Mouse (Mus musculus): Measurements from ENCODE around the gene Hoxa10. TPM values are rescaled to one million over a fixed set of nuclear protein-coding genes. Genes with fewer than 3 reads are reported as not detected.

Hoxa10 gene
- polyA plus RNA-seq, 1 experiment: not detected

- no peaks in the 10 kb centered on the region for H3K4me1 ChIP-seq (ENCODE audit: control insufficient read depth, insufficient read depth, low read length)
- H3K36me3 ChIP-seq (ENCODE audit: control insufficient read depth, insufficient read depth, low read length, poor library complexity, severe bottlenecking): no peaks in the 10 kb centered on the region
- H3K9ac ChIP-seq (ENCODE audit: low read depth, poor library complexity, severe bottlenecking): no peak overlapping the region
- no peak for TF ChIP-seq CTCF (IDR thresholded peaks at IDR 0.05; ENCODE audit: low read depth, low read length)
- no peak for TF ChIP-seq POLR2A (IDR thresholded peaks at IDR 0.05; ENCODE audit: insufficient read depth, low read length)
- no peak for TF ChIP-seq EP300 (IDR thresholded peaks at IDR 0.05; ENCODE audit: insufficient read depth, low read depth, low read length)
- no peaks in the 10 kb centered on the region for H3K9me3 ChIP-seq (replicated peaks; ENCODE audit: control insufficient read depth, insufficient read depth, low read length, poor library complexity, severe bottlenecking)
- no peak overlapping the region for H3K4me3 ChIP-seq (ENCODE audit: low read depth, low read length)
- peaks cover 26% of the 10 kb centered on the region for H3K27me3 ChIP-seq (ENCODE audit: control insufficient read depth, insufficient read depth, low read length, poor library complexity, severe bottlenecking)
- H3K27ac ChIP-seq (ENCODE audit: insufficient read depth, low read length): no peak overlapping the region
These were observed 51.5 kb downstream of the Hoxa10 start for GRCm38 (mm10) chr6:52189172-52189591.

GRCm38 (mm10) chr6:52186500-52186899, 54.2 kb downstream of the Hoxa10 start:
- Histone ChIP-seq H3K4me1 (ENCODE audit: control insufficient read depth, insufficient read depth, low read length) (no peaks in the 10 kb centered on the region), H3K36me3 (ENCODE audit: control insufficient read depth, insufficient read depth, low read length, poor library complexity, severe bottlenecking) (no peaks in the 10 kb centered on the region), H3K27ac (ENCODE audit: insufficient read depth, low read length) (no peak overlapping the region), H3K27me3 (ENCODE audit: control insufficient read depth, insufficient read depth, low read length, poor library complexity, severe bottlenecking) (peaks cover 19% of the 10 kb centered on the region), H3K9me3 (replicated peaks; ENCODE audit: control insufficient read depth, insufficient read depth, low read length, poor library complexity, severe bottlenecking) (no peaks in the 10 kb centered on the region), H3K9ac (ENCODE audit: low read depth, poor library complexity, severe bottlenecking) (no peak overlapping the region), H3K4me3 (ENCODE audit: low read depth, low read length) (no peak overlapping the region)
- TF ChIP-seq CTCF (IDR thresholded peaks at IDR 0.05; ENCODE audit: low read depth, low read length) (no peak), EP300 (IDR thresholded peaks at IDR 0.05; ENCODE audit: insufficient read depth, low read depth, low read length) (no peak), POLR2A (IDR thresholded peaks at IDR 0.05; ENCODE audit: insufficient read depth, low read length) (no peak)

- no peak overlapping the region for H3K9ac ChIP-seq (ENCODE audit: low read depth, poor library complexity, severe bottlenecking)
- H3K4me1 ChIP-seq (ENCODE audit: control insufficient read depth, insufficient read depth, low read length): no peaks in the 10 kb centered on the region
- peaks cover 12% of the 10 kb centered on the region for H3K27me3 ChIP-seq (ENCODE audit: control insufficient read depth, insufficient read depth, low read length, poor library complexity, severe bottlenecking)
- no peaks in the 10 kb centered on the region for H3K36me3 ChIP-seq (ENCODE audit: control insufficient read depth, insufficient read depth, low read length, poor library complexity, severe bottlenecking)
- H3K4me3 ChIP-seq (ENCODE audit: low read depth, low read length): no peak overlapping the region
- no peak overlapping the region for H3K27ac ChIP-seq (ENCODE audit: insufficient read depth, low read length)
- TF ChIP-seq POLR2A (IDR thresholded peaks at IDR 0.05; ENCODE audit: insufficient read depth, low read length): no peak
- no peak for TF ChIP-seq CTCF (IDR thresholded peaks at IDR 0.05; ENCODE audit: low read depth, low read length)
- TF ChIP-seq EP300 (IDR thresholded peaks at IDR 0.05; ENCODE audit: insufficient read depth, low read depth, low read length): no peak
- no peaks in the 10 kb centered on the region for H3K9me3 ChIP-seq (replicated peaks; ENCODE audit: control insufficient read depth, insufficient read depth, low read length, poor library complexity, severe bottlenecking)
These were observed 54.8 kb downstream of the Hoxa10 start for GRCm38 (mm10) chr6:52185834-52186233.

- no peak overlapping the region for H3K9ac ChIP-seq (ENCODE audit: low read depth, poor library complexity, severe bottlenecking)
- H3K9me3 ChIP-seq (replicated peaks; ENCODE audit: control insufficient read depth, insufficient read depth, low read length, poor library complexity, severe bottlenecking): no peaks in the 10 kb centered on the region
- H3K36me3 ChIP-seq (ENCODE audit: control insufficient read depth, insufficient read depth, low read length, poor library complexity, severe bottlenecking): no peaks in the 10 kb centered on the region
- no peak overlapping the region for H3K27ac ChIP-seq (ENCODE audit: insufficient read depth, low read length)
- TF ChIP-seq CTCF (IDR thresholded peaks at IDR 0.05; ENCODE audit: low read depth, low read length): no peak
- TF ChIP-seq POLR2A (IDR thresholded peaks at IDR 0.05; ENCODE audit: insufficient read depth, low read length): no peak
- TF ChIP-seq EP300 (IDR thresholded peaks at IDR 0.05; ENCODE audit: insufficient read depth, low read depth, low read length): no peak
- H3K4me1 ChIP-seq (ENCODE audit: control insufficient read depth, insufficient read depth, low read length): no peaks in the 10 kb centered on the region
- peaks cover 13% of the 10 kb centered on the region for H3K27me3 ChIP-seq (ENCODE audit: control insufficient read depth, insufficient read depth, low read length, poor library complexity, severe bottlenecking)
- H3K4me3 ChIP-seq (ENCODE audit: low read depth, low read length): no peak overlapping the region
These were observed 55.4 kb downstream of the Hoxa10 start for GRCm38 (mm10) chr6:52185222-52185621.

GRCm38 (mm10) chr6:52184668-52185067, 56.0 kb downstream of the Hoxa10 start:
- no peaks in the 10 kb centered on the region for H3K4me1 ChIP-seq (ENCODE audit: control insufficient read depth, insufficient read depth, low read length)
- H3K9ac ChIP-seq (ENCODE audit: low read depth, poor library complexity, severe bottlenecking): no peak overlapping the region
- no peaks in the 10 kb centered on the region for H3K9me3 ChIP-seq (replicated peaks; ENCODE audit: control insufficient read depth, insufficient read depth, low read length, poor library complexity, severe bottlenecking)
- H3K4me3 ChIP-seq (ENCODE audit: low read depth, low read length): no peak overlapping the region
- no peaks in the 10 kb centered on the region for H3K36me3 ChIP-seq (ENCODE audit: control insufficient read depth, insufficient read depth, low read length, poor library complexity, severe bottlenecking)
- no peak for TF ChIP-seq POLR2A (IDR thresholded peaks at IDR 0.05; ENCODE audit: insufficient read depth, low read length)
- TF ChIP-seq CTCF (IDR thresholded peaks at IDR 0.05; ENCODE audit: low read depth, low read length): no peak
- TF ChIP-seq EP300 (IDR thresholded peaks at IDR 0.05; ENCODE audit: insufficient read depth, low read depth, low read length): no peak
- H3K27me3 ChIP-seq (ENCODE audit: control insufficient read depth, insufficient read depth, low read length, poor library complexity, severe bottlenecking): peaks cover 17% of the 10 kb centered on the region
- H3K27ac ChIP-seq (ENCODE audit: insufficient read depth, low read length): no peak overlapping the region

GRCm38 (mm10) chr6:52183311-52184080, 57.2 kb downstream of the Hoxa10 start:
- TF ChIP-seq CTCF (IDR thresholded peaks at IDR 0.05; ENCODE audit: low read depth, low read length): no peak
- no peak for TF ChIP-seq EP300 (IDR thresholded peaks at IDR 0.05; ENCODE audit: insufficient read depth, low read depth, low read length)
- no peak for TF ChIP-seq POLR2A (IDR thresholded peaks at IDR 0.05; ENCODE audit: insufficient read depth, low read length)
- Histone ChIP-seq H3K27me3 (ENCODE audit: control insufficient read depth, insufficient read depth, low read length, poor library complexity, severe bottlenecking) (peaks cover 13% of the 10 kb centered on the region), H3K4me3 (ENCODE audit: low read depth, low read length) (no peak overlapping the region), H3K9me3 (replicated peaks; ENCODE audit: control insufficient read depth, insufficient read depth, low read length, poor library complexity, severe bottlenecking) (no peaks in the 10 kb centered on the region), H3K27ac (ENCODE audit: insufficient read depth, low read length) (no peak overlapping the region), H3K36me3 (ENCODE audit: control insufficient read depth, insufficient read depth, low read length, poor library complexity, severe bottlenecking) (no peaks in the 10 kb centered on the region), H3K4me1 (ENCODE audit: control insufficient read depth, insufficient read depth, low read length) (no peaks in the 10 kb centered on the region), H3K9ac (ENCODE audit: low read depth, poor library complexity, severe bottlenecking) (no peak overlapping the region)

Measured in ES-Bruce4 (cell line).